Mouse (Mus musculus): ENCODE data around the gene Tmc8. TPM values are rescaled to one million over a fixed set of nuclear protein-coding genes. Genes with fewer than 3 reads are reported as not detected.
A peak's percentile ranks its signal among the peaks of the same experiment; 100 is the strongest.

The Tmc8 gene
- polyA plus RNA-seq, 1 experiment from 2014 or later = 0.95 TPM

GRCm38 (mm10) chr11:117776085-117776792 is 5.6 kb upstream of the Tmc8 start:
- Histone ChIP-seq H3K36me3 (no peaks in the 10 kb centered on the region), H3K27ac (replicated peaks) (no peak overlapping the region), H3K9ac (no peak overlapping the region), H3K4me1 (replicated peaks) (peaks cover 38% of the 10 kb centered on the region), H3K9me3 (no peaks in the 10 kb centered on the region), H3K4me2 (no peak overlapping the region), H3K27me3 (peaks cover 17% of the 10 kb centered on the region), H3K4me3 (no peak overlapping the region)
- WGBS = 84% methylated on average over 14 of the region's 14 CpGs
- no peak for ATAC-seq (ENCODE audit: low read depth)

- peaks cover 25% of the 10 kb centered on the region for H3K27me3 ChIP-seq
- H3K9ac ChIP-seq = no peak overlapping the region
- H3K4me1 ChIP-seq (replicated peaks) = peaks cover 47% of the 10 kb centered on the region
- 87% methylated on average over 5 of the region's 5 CpGs for WGBS
- no peaks in the 10 kb centered on the region for H3K36me3 ChIP-seq
- H3K4me3 ChIP-seq = no peak overlapping the region
- H3K27ac ChIP-seq (replicated peaks) = no peak overlapping the region
- ATAC-seq (ENCODE audit: low read depth) = no peak
- no peak overlapping the region for H3K4me2 ChIP-seq
- H3K9me3 ChIP-seq = no peaks in the 10 kb centered on the region
Measured at GRCm38 (mm10) chr11:117777111-117777510, 4.8 kb upstream of the Tmc8 start.

- no peaks in the 10 kb centered on the region for H3K36me3 ChIP-seq
- H3K4me3 ChIP-seq = no peak overlapping the region
- H3K9me3 ChIP-seq = no peaks in the 10 kb centered on the region
- no peak overlapping the region for H3K27ac ChIP-seq (replicated peaks)
- no peak overlapping the region for H3K4me2 ChIP-seq
- no peak overlapping the region for H3K9ac ChIP-seq
- H3K27me3 ChIP-seq = peaks cover 34% of the 10 kb centered on the region
- peaks cover 52% of the 10 kb centered on the region for H3K4me1 ChIP-seq (replicated peaks)
- ATAC-seq (ENCODE audit: low read depth) = no peak
- 92% methylated on average over 11 of the region's 11 CpGs for WGBS
Measured at GRCm38 (mm10) chr11:117778031-117778430, 3.8 kb upstream of the Tmc8 start.

DNA sequence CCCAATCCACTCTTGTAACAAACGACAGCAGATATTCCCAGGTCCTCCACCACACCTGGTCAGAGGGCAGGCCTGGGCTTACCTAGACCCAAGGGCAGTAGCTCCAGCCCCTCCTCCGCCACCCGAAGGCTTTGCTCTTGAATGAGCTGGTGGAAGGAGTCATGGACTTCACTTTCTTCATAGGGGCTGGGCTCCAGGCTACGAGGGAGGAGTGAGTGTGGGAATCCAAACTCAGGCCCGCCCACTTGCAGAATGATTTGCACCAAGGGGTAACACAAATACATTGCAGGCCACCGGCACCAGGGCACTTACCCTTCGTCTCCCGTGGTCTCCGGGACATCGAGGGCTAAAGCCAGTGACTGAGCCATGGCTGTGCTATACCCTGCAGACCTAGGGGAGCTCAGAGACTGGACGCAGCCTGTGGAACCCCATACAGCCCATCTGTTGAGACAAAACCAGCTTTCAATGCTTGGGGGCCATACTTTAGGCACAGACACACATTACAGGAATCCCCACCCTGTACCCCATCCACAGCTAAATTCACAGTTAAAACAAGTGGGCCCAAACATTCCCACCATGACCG is 2.9 kb upstream of the Tmc8 start:
- ATAC-seq (ENCODE audit: low read depth) = no peak
- peak overlapping the region; percentile 57 for H3K4me2 ChIP-seq
- no peaks in the 10 kb centered on the region for H3K36me3 ChIP-seq
- peak overlapping the region; percentile 78 for H3K27ac ChIP-seq (replicated peaks)
- H3K4me1 ChIP-seq (replicated peaks) = peaks cover 58% of the 10 kb centered on the region
- peak overlapping the region; percentile 38; the same call in 1 of the 2 replicates for H3K9ac ChIP-seq
- 43% methylated on average over 12 of the region's 12 CpGs for WGBS
- H3K9me3 ChIP-seq = no peaks in the 10 kb centered on the region
- H3K27me3 ChIP-seq = peaks cover 38% of the 10 kb centered on the region
- H3K4me3 ChIP-seq = peak overlapping the region; percentile 32; the same call in 1 of the 2 replicates

DNA sequence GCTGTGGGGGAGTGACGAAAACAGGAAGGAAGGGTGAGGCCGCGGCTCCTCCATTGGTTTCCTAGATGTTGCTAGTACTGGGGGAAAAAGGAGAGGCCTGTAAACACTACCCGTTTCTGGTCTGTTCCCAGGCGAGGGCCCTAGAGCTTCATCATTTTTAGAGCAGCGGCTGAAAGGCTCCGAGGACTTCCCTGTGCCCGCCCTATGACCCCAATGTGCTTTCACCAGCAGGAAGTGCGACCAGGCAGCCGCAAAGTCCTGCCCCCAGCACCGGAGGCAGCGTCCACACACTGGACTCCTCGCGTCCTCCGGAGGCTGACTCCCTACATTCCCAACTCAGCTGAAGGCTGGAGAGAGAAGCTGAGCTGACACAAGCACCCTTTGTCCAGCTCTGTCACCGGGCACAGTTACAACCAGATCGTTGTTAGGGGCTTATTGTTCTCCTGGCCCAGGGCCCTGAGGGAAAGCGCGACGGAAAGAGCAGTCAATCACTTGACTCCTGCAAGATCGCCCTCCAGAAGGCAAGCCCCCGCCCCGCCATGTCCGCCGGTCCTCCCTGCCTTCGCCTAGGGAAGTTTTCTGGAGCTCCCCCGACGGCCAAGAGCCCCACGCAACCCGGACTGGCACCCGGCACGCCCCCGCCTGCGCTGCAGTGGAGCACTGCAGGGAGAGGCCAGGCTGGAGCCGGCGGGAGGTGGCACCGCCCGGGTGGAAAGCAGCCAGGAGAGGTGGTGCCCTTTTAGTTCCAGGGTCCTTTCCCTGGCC is 2.3 kb upstream of the Tmc8 start:
- Histone ChIP-seq H3K9me3 (no peaks in the 10 kb centered on the region), H3K27me3 (peaks cover 44% of the 10 kb centered on the region), H3K4me2 (peak overlapping the region; percentile 57), H3K4me3 (peak overlapping the region; percentile 32), H3K36me3 (no peaks in the 10 kb centered on the region), H3K4me1 (replicated peaks) (peaks cover 58% of the 10 kb centered on the region), H3K9ac (peak overlapping the region; percentile 66), H3K27ac (replicated peaks) (peak overlapping the region; percentile 78)
- 3% methylated on average over 38 of the region's 38 CpGs for WGBS
- peak; percentile 40 for ATAC-seq (ENCODE audit: low read depth)

GRCm38 (mm10) chr11:117780199-117780515 is 1.7 kb upstream of the Tmc8 start:
- H3K4me2 ChIP-seq = peak overlapping the region; percentile 57
- H3K4me1 ChIP-seq (replicated peaks) = peaks cover 58% of the 10 kb centered on the region
- peak overlapping the region; percentile 32 for H3K4me3 ChIP-seq
- H3K27me3 ChIP-seq = peaks cover 49% of the 10 kb centered on the region
- ATAC-seq (ENCODE audit: low read depth) = peak; percentile 17; the same call in 1 of the 2 replicates
- no peaks in the 10 kb centered on the region for H3K36me3 ChIP-seq
- WGBS = 4% methylated on average over 17 of the region's 17 CpGs
- peak overlapping the region; percentile 78 for H3K27ac ChIP-seq (replicated peaks)
- no peaks in the 10 kb centered on the region for H3K9me3 ChIP-seq
- H3K9ac ChIP-seq = peak overlapping the region; percentile 66

- peak overlapping the region; percentile 66; the same call in 1 of the 2 replicates for H3K9ac ChIP-seq
- no peak for ATAC-seq (ENCODE audit: low read depth)
- H3K4me1 ChIP-seq (replicated peaks) = peaks cover 58% of the 10 kb centered on the region
- peaks cover 54% of the 10 kb centered on the region for H3K27me3 ChIP-seq
- H3K27ac ChIP-seq (replicated peaks) = peak overlapping the region; percentile 78
- no peaks in the 10 kb centered on the region for H3K9me3 ChIP-seq
- peak overlapping the region; percentile 32 for H3K4me3 ChIP-seq
- 6% methylated on average over 19 of the region's 19 CpGs for WGBS
- no peaks in the 10 kb centered on the region for H3K36me3 ChIP-seq
- H3K4me2 ChIP-seq = peak overlapping the region; percentile 57
Measured at GRCm38 (mm10) chr11:117780582-117781111, 1.2 kb upstream of the Tmc8 start.

DNA sequence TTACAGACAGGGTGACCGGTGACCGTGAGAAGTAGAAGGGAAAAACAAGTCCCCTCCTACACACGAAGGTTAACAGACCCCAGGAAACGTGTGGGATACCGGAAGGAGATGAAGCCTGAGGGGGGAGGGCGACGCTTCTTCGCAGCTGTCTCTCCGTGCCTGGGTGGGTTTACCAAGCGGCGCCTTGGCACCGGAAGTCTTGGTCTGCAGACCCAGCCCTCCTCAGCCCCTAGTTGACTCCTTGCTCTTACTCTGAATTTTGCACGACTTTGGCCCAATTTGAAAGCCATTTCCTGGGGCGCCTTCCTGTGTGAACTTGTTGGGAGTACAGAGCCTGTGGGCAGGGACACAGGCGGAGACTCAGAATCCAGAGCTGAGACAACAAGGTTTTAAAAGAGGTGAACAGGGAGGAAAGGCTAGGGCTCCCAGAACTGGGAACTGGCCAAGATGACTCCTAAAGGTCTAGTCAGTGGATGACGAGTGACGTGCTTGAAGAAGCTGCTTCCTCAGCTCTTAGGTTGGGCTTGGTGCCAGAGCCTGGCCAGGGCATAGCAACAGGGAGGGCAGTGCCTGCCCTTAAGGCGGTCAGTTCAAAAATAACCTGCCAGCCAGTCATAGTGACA is 566 bp upstream of the Tmc8 start:
- no peak for ATAC-seq (ENCODE audit: low read depth)
- Histone ChIP-seq H3K36me3 (no peaks in the 10 kb centered on the region), H3K9ac (no peak overlapping the region), H3K27ac (replicated peaks) (peak overlapping the region; percentile 52), H3K4me2 (peak overlapping the region; percentile 57), H3K4me3 (peak overlapping the region; percentile 32; the same call in 1 of the 2 replicates), H3K4me1 (replicated peaks) (peaks cover 58% of the 10 kb centered on the region), H3K9me3 (no peaks in the 10 kb centered on the region), H3K27me3 (peaks cover 54% of the 10 kb centered on the region)
- WGBS = 23% methylated on average over 18 of the region's 18 CpGs

DNA sequence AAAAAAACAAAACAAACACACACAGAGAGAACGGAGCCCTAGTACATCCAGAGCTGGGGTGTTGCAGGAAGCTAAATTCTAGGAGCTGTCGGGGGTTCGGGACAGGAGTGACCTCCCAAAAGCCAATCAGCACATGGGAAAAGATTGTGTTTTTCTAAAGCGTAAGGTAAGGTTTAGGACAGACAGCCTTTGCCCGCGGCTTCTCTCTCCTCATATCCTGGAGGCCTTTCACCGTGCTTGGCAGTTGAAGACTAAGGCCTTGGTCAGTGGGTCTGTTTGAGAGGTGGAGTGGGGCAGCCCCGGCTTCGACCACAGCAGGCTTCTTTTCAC is 794 bp downstream of the Tmc8 start:
- peaks cover 56% of the 10 kb centered on the region for H3K4me1 ChIP-seq (replicated peaks)
- 0 out of 2 replicates have a peak overlapping the region, but pooled peaks have one; percentile 42 for H3K27ac ChIP-seq (replicated peaks)
- H3K9ac ChIP-seq = peak overlapping the region; percentile 61
- H3K9me3 ChIP-seq = no peaks in the 10 kb centered on the region
- H3K4me3 ChIP-seq = peak overlapping the region; percentile 26
- WGBS = 51% methylated on average over 9 of the region's 9 CpGs
- no peak for ATAC-seq (ENCODE audit: low read depth)
- H3K36me3 ChIP-seq = no peaks in the 10 kb centered on the region
- H3K27me3 ChIP-seq = peaks cover 54% of the 10 kb centered on the region
- peak overlapping the region; percentile 56 for H3K4me2 ChIP-seq

DNA sequence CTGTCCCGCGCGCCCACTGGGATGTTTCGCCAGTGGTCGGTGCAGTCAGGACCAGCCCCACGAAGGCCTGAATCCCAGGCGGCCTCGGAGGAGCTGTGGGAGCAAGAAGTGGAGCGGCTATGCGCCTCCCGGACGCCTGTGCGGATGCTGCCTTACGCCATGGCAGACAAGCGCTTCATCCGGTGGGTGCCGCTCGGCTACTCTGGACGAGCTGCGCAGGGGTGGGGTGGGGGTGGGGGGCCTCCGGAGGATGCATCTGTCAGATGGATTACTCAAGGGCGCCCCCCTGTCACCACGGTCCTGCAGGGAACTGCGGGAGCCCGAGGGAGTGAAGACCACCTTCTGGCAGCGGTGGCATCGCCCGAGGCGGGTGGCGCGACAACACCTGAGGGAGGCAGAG is 1.2 kb downstream of the Tmc8 start:
- H3K4me1 ChIP-seq (replicated peaks) = peaks cover 52% of the 10 kb centered on the region
- H3K27me3 ChIP-seq = peaks cover 54% of the 10 kb centered on the region
- 5% methylated on average over 31 of the region's 31 CpGs for WGBS
- peak overlapping the region; percentile 26 for H3K4me3 ChIP-seq
- H3K9me3 ChIP-seq = no peaks in the 10 kb centered on the region
- H3K27ac ChIP-seq (replicated peaks) = 0 out of 2 replicates have a peak overlapping the region, but pooled peaks have one; percentile 42
- H3K9ac ChIP-seq = peak overlapping the region; percentile 61
- no peaks in the 10 kb centered on the region for H3K36me3 ChIP-seq
- ATAC-seq (ENCODE audit: low read depth) = peak; percentile 27; the same call in 1 of the 2 replicates
- H3K4me2 ChIP-seq = peak overlapping the region; percentile 56

DNA sequence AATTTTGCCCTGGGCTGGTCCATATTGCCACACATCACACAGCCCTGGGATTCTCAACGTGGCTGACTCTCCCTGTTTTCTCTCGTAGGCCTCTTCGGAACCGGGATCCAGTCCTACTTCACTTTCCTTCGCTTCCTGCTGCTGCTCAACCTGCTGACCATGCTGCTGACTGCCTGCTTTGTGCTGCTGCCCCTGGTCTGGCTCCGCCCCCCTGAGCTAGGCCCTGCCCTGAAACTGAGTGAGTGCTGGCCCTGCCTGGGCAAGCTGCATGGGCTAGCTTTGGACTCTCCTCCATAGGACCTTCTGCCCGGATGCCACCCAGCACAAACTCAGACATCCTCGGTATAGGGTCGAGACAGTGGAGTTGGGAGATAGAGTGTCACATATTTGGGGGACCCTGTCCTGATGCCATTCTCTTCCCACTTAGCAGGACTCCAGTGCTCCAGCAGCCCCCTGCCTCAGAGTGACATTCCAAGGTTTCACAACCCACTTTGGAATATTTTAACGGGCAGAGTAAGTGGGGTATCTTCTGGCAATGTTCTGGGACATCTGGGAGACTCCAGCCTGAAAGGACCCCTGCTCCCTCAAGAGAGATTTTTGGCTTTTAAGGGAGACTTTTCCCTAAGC is 1.9 kb downstream of the Tmc8 start:
- no peak for ATAC-seq (ENCODE audit: low read depth)
- Histone ChIP-seq H3K9me3 (no peaks in the 10 kb centered on the region), H3K27me3 (peaks cover 54% of the 10 kb centered on the region), H3K9ac (peak overlapping the region; percentile 61), H3K36me3 (no peaks in the 10 kb centered on the region), H3K4me1 (replicated peaks) (peaks cover 45% of the 10 kb centered on the region), H3K4me2 (peak overlapping the region; percentile 56), H3K27ac (replicated peaks) (no peak overlapping the region), H3K4me3 (no peak overlapping the region)
- 28% methylated on average over 10 of the region's 10 CpGs for WGBS

All from neural tube, embryonic 13.5 days (tissue).